Mouse (Mus musculus): ENCODE results near the gene Clec16a. TPM values are rescaled to one million over a fixed set of nuclear protein-coding genes. Genes with fewer than 3 reads are reported as not detected.
A peak's percentile ranks its signal among the peaks of the same experiment; 100 is the strongest.

Clec16a gene
- total RNA-seq, 2 experiments from 2014 or later: 47.7 to 50.1 TPM

DNA sequence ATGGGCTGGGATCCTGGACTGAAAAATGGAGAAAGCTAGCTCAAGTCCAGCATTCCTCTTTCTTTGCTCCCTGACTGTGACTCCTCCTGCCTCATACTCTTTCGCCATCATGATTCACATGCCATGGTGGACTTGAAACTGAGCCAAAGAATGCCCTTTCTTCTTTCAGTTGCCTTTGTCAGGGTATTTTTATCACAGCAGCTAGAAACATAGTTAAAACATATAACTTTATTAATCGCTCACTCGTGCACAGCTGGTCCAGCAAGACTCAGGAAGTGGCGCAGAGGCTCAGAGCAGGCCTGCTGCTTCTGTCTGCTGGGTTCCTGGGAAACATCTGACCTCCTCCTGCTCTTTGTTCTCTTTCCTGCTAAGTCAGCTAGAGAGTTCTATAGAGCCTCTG, 158.8 kb downstream of the Clec16a start:
- no peak for DNase-seq
- intact Hi-C loops (cut with DNase I): no loop called here

DNA sequence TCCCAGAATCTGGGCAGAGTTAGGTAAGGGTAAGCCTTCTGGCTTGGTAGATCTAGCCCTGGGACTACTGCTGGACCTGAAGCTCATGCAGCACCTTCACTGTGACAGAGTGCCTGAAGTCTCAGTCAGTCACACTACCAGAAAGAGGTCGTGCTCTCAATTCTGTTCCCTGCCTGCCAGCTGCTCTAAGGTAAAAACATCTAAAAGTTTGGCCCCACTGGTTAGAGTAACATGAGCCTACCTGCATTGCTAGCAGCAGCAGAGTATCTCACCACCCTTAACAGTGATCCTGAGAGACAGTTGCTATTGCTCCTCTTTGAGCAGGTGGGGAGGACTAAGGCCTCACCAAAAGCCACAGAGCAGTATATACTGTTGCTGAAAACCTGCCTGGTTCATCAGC, 160.3 kb downstream of the Clec16a start:
- intact Hi-C loops (cut with DNase I): no loop called here

DNA sequence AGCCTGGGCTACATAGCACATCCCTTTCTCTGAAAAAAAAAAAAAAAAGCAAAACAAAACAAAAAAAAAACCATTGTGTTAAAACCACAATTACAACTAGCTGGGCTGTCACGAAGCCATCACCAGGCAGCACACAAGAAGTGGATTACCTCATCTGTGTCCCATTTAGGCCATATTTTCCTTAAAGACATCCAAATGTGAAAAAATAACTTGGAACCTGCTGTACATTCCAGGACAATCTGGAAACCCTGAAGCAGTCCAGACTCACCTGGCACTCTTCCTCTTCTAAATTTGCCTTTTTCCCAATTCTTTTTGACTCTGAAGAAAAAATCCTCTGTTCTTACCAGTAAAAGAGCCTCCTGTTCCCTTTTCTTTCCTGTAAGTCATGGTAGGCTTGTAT, 166.4 kb downstream of the Clec16a start:
- intact Hi-C loops (cut with DNase I): no loop called here
- DNase-seq: no peak

More for the DNA sequence above, 160.3 kb downstream of the Clec16a start:
- DNase-seq: no peak

DNA sequence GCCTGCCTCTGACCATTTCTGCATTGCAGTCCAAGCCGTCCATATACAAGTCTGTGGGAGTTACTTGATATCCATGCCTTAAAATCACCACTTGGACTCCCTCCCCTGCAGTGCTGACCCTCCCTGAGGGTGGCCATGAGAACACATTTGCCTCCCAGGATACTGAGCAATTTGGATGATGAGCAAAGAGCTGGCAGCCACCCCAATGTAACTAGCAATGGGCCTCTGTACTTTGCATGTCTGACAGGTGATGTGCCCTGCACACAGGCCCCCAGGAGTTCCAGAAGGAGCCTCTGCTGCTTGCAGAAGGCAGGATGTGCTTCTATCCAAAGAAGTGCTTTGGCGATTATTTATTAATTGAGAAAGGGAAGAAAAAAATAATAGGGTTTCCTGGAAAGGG, 167.9 kb downstream of the Clec16a start:
- DNase-seq: no peak
- intact Hi-C loops (cut with DNase I): no loop called here

DNA sequence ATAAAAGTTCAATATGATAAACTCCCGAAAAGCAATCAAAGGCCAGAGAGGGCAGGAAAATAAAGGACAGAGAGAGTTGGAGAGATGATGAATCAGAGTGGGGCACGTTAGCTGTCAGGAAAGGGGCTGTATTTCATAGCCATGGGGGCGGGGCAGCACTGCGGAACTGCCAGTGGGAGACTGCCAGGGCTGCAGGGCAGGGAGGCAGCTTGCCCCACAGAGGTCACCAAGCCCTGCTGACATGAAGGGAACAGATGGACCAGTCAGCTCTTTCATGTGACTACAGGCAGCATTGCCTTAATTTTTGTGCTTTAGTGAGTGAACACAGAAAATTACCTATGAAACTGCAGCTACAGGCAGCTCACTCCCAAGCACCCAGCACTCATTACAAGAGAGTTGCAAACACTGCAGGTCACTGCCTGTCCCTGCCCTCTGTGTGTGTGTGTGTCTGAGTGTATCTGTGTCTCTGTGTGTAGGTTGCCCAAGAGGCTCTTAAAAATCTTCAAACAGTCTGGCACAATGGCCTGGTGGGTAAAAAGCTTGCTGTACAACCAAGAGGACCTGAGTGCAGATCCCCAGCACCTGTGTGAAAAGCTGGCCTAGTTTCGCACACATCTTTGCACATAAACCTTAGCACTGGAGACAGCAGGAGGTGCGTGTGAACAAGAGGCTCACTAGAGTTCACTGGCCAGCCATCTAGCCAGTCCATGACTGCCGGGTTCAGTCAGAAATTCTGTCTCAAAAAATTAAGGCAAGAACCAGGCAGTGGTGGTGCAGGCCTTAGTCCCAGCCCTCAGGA, 168.5 kb downstream of the Clec16a start:
- intact Hi-C loops (cut with DNase I): no loop called here
- no peak for DNase-seq

DNA sequence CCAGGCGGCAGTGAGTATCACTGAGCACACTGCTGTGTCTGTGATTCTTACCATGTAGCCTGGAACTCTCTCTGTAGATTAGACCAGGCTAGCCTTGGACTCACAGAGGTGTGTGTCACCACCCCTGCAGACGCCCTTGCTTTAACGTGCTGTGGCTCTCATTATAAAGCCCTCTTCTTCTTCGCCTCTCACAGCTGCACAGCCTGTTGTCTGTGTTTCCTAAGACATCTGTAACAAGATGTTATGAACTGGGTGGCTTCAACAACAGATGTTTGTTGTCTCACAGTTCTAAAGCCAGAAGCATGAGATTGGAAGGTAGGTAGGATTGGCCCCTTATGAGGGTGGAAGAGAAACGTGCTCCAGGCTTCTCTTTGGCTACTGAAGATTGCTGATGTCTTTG, 170.1 kb downstream of the Clec16a start:
- DNase-seq: no peak
- intact Hi-C loops (cut with DNase I): no loop called here

DNA sequence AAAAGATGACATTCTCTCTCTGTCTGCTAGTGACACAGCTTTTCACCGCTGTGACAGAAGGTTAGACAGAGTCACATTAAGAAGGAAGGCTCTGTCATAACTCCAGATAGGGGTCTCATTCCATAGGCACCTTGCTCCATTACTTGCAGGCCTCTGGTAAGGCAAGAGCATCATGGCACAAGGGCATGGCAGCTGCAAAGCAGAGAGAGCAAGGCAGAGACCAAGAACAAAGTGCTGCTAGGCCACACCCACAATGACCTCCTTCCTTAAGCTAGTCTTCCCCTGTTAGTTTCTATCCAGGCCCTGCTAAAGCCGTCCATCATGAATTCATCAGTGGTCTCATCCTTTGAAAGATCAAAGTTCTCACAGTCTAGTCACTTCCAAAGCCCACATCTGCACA, 170.5 kb downstream of the Clec16a start:
- DNase-seq: no peak
- intact Hi-C loops (cut with DNase I): no loop called here

DNA sequence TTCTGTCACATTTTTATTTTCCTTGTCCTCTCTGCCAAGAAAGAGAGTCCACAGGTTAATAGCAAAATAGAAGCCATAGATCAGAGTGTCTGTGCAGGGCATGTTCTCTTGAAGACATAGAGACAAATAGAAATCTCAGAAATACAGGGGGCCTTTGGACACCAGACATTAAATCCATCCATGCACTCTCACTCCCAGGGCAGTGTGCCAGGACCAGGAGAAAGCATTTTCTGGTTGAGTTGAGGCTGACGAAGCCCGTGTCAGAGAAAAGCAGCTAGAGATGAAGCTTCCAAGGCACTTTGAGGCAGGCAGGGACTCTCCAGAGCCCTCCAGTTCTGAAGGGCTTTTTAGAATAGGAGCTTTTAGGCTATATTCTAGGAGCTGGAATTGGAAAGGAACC, 171.6 kb downstream of the Clec16a start:
- intact Hi-C loops (cut with DNase I): no loop called here
- no peak for DNase-seq

DNA sequence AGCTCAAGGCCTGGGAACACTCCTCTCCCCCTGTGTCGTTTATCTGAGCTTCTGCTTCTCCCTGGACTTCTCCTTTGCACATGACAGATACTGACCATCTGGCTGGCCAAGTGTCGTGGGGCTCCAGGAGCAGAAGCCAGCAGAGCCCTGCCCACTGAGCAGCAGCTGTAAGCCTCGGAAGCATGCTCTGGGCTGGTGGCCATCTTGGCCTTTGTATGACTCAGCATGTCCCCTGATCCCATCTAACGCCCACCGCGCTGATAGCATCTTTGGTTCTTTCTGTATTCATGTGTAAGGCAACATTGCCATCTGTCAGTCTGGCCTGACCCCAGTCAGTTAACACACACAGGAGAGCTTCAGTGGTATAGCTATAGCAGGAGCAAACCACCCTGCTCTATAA, 174.8 kb downstream of the Clec16a start:
- peak in 1 of 2 experiments; percentile 37 for DNase-seq
- intact Hi-C loops (cut with DNase I): no loop called here

DNA sequence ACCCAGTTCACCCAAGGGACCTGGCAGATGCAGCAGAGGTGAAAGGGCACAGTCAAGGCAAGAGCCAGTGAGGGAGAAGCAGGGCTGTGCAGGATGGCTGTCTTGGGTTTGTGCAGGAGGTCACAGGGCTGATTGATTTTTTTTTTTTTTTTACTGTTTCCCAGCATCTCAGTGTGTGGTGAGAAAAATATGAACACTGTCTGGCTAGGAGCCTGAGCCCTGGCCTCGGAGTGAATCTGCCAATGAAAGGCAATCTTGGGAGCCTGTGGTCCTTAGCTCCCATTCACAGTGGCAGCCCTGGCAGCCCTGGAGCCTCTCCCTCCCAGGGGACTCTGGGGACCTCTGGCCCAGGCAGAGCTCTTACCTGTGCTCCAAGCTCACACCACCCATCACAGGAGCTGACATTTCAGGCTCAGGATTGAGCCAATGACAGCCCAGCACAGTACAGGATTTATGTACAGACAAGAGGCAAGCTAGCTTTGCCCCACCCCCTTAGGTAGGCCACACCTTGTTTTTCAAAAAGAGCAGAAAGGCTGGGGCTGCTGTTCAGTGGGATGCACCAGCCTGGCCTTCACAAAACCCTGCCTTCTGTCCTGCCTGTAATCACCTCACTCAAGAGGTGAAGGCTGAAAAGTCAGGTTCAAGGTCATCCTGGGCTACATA, 177.9 kb downstream of the Clec16a start:
- intact Hi-C loops (cut with DNase I): no loop called here
- no peak for DNase-seq

DNA sequence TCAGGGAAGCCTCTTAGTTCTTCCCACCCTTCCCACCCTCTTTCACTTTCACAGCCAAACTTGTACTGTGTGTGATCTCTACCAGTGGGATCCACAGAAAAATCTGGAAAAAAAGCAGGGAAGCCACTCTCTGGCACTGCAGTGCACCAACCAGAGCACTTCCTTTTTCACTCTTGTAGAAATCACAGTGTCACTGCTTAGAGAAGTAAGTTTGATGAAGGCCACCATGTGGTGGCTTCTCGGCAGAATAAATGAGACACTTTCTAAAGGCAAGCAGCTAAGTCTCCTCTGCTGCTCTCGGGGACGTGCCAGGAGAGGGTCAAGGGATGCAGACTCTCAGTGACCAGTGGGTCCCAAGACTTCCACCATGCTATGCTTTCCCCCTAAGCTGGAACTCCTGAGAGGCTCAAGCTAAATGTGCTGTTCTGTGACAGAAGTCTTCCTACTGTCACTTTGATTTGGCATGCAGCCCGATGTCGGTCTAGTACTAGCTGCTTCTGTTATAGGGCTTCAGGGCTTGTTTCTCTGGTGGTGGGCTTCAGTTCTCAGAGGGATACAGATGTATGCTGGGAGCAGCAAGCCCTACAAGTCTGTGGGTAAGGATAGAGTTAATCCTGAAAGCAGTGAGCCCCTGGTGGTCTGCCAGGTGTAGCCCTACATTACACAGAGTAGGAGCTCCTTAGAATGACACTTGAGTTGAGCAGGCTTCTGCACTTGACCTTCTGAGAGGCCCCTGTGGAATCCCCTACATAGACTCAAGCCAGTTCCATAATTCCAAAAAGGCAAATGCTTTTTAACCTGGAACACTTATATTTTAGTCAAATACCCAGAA, 178.9 kb downstream of the Clec16a start:
- DNase-seq: no peak
- intact Hi-C loops (cut with DNase I): no loop called here

DNA sequence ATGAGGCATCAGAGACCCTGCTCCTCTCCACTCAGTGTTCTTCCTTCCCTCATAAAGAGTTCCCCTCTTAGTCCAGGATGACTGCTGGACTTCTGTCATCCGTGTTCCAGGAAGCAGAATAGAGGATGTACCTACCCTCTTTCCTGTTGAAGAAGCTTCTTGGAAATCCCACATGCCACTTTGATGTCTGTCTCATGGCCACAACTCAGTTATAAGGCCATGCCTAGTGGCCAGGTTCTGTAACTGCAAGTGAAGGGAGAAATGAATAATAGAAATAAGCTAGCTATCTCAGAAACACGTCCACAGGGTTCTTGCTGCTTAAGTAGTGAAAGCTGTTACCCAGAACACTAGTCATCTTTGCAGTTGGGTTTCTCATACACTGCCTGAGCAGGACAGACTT, 180.0 kb downstream of the Clec16a start:
- intact Hi-C loops (cut with DNase I): no loop called here
- no peak for DNase-seq

DNA sequence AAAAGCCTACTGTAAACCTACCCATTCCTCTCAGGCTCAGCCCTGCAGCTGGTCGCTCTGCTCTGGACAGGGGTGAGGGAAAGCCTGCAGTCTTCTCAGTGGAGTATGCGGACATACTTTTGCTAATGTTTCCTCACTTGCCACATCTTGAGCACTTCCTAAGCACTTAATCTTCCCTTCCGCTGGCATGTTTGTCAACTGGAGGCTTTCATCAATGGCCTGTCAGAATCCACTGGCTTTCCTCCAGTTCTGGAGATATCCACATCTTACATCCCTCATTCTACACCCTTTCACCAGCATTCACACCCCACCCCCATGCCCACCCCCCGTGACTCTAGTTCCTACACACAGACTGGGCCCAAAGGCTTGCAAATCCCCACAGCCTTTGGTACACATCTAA, 182.5 kb downstream of the Clec16a start:
- intact Hi-C loops (cut with DNase I): no loop called here

DNA sequence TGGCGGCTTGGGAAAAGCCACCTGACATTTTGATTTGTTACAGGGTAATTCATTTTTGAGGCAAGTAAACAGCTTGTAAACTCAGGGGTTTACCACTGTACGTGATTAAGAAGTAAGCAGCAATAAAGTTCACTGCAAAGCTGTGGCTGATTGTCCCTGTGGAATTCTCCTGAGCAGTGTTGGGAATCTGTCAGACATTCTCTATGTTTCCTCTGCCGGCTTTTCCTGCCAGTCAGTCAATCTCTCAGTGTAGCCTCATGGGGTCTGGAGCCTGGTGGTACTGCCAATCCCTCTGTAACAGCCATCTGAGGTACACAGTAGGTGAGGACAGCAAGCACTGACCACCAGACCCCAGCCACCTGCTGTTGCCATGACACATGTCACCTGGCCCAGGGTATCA, 183.7 kb downstream of the Clec16a start:
- intact Hi-C loops (cut with DNase I): no loop called here
- DNase-seq: no peak

More for the DNA sequence above, 182.5 kb downstream of the Clec16a start:
- DNase-seq: no peak

DNA sequence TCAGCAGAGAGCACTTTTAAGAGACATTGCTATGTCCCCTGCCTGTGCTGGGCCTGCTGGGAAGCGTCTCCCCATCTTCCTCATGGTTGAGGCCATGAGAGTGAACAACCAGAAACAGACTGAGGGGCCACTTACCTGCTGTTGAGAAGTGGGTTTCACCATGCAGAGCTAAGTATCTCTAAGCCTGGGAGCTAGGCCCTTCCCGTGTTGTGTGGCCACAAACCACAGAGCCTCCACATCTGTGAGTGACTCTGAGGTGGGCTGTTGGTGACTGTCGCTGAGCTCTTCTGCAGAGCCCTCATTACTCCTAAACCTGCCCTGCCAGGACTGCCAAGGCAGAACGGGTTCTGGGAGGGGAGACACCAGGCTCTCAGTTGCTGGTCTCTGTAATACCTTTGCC, 185.8 kb downstream of the Clec16a start:
- intact Hi-C loops (cut with DNase I): no loop called here
- DNase-seq: no peak

DNA sequence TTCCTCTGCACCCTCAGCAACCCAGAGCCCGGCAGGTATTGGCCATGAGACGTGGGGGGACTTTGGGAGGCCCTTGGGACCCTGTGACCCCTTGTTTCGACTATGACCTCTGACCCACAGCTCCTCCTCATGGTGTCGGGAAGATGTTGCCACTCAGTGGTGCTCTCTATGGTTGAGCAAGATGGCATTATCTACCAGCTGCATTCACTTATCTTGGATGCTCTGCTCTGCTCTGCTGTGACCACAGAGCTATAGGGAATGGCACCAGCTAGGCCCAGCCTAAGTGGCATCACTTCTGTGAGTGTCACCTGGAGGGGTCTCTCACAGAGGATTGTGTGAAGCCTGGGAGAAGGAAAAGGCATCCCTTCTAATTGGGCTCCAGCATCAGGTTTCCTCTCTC, 186.6 kb downstream of the Clec16a start:
- intact Hi-C loops (cut with DNase I): no loop called here
- DNase-seq: no peak

DNA sequence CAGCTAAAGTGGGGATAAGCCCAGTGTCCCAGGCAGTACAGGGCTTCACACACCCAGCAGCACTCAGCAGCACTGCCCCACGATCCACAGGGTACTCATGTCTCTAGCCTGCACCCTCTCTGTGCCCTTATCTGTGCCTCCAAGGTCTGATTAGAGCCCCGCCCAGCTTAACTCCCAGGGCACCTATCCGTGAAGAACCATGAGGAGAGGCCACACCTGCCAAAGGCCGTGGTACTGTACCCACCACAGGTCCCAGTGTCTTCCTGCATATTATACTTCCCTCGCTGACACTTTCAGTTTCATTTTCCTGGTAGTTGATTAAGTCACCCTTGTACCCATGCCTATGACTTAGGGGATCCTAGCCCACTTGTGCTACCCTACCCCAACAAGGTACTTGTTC, 187.3 kb downstream of the Clec16a start:
- intact Hi-C loops (cut with DNase I): no loop called here
- no peak for DNase-seq

DNA sequence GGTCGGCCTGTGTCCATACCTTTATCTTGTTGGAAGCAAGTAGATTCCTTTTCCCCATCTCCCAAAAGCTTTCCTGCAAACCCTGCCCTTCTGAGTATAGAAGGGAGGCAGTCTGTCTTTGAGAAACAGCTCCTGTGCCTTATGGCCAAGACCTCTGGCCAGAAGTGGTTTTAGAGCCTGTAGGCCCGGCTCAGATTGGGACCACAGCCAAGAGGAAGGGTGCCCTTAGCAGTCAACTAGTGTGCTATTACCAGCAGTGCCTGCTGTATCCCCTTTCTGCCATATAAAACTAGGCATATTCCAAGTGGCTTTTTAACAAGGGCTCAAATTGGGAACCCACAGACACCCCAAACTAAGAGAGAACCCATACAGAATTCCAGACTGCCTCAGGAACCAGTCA, 190.6 kb downstream of the Clec16a start:
- peak; percentile 43 to 51 for DNase-seq
- intact Hi-C loops (cut with DNase I): no loop called here

DNA sequence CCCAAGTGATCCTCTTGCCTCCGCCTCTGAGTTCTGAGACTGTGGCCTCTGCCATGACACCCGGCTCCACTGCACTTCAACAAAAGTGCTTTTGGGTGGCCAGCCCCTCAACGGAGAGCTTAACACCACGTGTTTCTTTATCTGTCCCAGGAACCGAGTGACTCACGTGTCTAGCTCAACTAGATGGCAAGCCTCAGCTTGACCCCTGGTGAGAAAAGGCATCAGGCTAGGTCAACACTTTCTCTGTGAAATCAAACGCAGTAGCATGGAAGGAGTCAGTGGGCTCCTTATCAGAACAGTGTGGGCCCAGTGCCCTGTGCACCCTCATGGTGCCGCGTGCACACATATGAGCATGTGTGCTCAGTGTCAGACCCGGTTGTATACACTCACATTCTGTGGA, 191.2 kb downstream of the Clec16a start:
- no peak for DNase-seq
- intact Hi-C loops (cut with DNase I): no loop called here

DNA sequence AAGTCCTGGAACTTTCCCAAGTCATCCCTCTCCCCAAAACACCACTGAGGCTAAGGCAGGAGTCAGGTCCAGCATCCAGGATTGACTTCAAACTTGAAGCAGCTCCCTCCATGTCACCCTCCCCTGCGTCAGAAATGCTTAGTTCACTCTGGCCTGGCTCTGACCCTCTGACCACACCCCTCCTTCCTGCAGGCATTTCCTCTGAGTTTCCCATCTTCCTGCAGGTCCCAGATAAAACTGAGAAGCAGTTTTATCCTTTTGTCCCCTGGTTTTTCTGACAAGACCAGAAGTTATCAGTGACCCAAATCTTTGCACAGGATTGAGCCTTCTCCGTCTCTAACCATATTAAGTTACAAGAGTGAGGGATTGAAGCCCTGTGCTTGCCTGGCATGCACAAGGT, 192.4 kb downstream of the Clec16a start:
- intact Hi-C loops (cut with DNase I): no loop called here
- peak; percentile 52 to 65 for DNase-seq

DNA sequence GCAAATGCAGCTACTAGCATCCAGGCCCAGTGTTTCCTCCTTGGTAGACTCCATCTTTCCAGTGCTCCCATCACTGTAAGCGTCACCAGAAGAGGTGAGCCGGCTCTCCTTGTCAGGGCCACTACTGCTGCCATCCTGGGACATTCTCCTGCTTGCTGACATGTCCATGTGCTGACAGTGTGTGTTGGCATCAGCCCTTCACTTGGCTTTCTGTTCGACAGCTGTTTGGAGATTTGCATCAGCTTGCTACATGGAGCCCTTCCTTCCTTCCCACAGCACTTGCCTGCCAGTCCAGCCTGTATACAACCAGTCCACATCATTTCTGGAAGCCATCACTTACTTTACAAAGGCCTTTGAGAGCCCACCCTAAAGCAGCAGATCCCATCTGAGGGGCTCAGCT, 193.7 kb downstream of the Clec16a start:
- no peak for DNase-seq
- intact Hi-C loops (cut with DNase I): loop anchor here (2.0 kb wide), 2 partner anchors 46 to 48 kb away; partner anchors contain the start of gene Socs1

Measured in heart, postnatal 10 days (tissue).